Mouse (Mus musculus): Measurements from ENCODE around the gene Flt3l. TPM values are rescaled to one million over a fixed set of nuclear protein-coding genes. Genes with fewer than 3 reads are reported as not detected.
"Not testable (repeated sequence)": the region's sequence is repeated elsewhere in the genome, so short reads cannot be mapped to it uniquely, and the experiment has no call there.

The Flt3l gene
- polyA plus RNA-seq, 1 experiment from 2014 or later, result 0.71 TPM

DNA sequence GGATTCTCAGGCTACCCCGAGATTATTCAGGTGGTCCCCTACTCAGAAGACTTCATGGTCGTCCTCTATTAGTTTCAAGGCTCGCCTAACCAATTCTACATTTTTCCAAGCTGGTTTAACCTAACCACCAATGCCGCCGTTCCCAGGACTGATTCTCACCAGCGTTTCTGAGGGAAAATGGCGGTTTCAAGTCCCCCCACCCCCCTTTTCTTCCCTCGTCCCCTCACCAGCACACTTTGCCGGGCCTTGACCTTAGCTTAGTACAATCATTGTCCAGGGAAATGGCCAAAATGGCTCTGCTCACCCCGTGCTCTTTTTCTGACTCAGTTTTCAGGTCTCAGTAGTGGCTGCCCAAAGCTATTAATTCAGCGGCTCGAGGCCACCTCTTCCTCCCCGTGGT is 39.2 kb upstream of the Flt3l start:
- Histone ChIP-seq H3K36me3 (no peaks in the 10 kb centered on the region), H3K4me3 (replicated peaks) (peak overlapping the region; percentile 29; the same call in 1 of the 2 replicates), H3K27me3 (peaks cover 97% of the 10 kb centered on the region), H3K27ac (no peak overlapping the region), H3K9ac (replicated peaks) (0 out of 2 replicates have a peak overlapping the region, but pooled peaks have one; percentile 37), H3K9me3 (peaks cover 14% of the 10 kb centered on the region), H3K4me1 (replicated peaks) (peaks cover 16% of the 10 kb centered on the region), H3K4me2 (no peak overlapping the region)
- 4% methylated on average over 13 of the region's 13 CpGs for WGBS
- no peak for ATAC-seq (ENCODE audit: insufficient number of reproducible peaks, insufficient read depth, low FRiP score, low TSS enrichment, low read depth)

- 4% methylated on average over 28 of the region's 29 CpGs for WGBS
- no peak overlapping the region for H3K27ac ChIP-seq
- no peak for ATAC-seq (ENCODE audit: insufficient number of reproducible peaks, insufficient read depth, low FRiP score, low TSS enrichment, low read depth)
These were observed 38.5 kb upstream of the Flt3l start for GRCm38 (mm10) chr7:45174567-45175280.

GRCm38 (mm10) chr7:45173772-45174171 is 37.5 kb upstream of the Flt3l start:
- not testable (repeated sequence) for H3K9ac ChIP-seq (replicated peaks); H3K27ac ChIP-seq; H3K4me2 ChIP-seq; H3K36me3 ChIP-seq; ATAC-seq (ENCODE audit: insufficient number of reproducible peaks, insufficient read depth, low FRiP score, low TSS enrichment, low read depth); H3K4me3 ChIP-seq (replicated peaks)
- Histone ChIP-seq H3K4me1 (replicated peaks) (peaks cover 16% of the 10 kb centered on the region), H3K27me3 (peaks cover 97% of the 10 kb centered on the region), H3K9me3 (peaks cover 31% of the 10 kb centered on the region)
- WGBS, result 64% methylated on average over 1 of the region's 1 CpGs

More at GRCm38 (mm10) chr7:45174567-45175280, 38.5 kb upstream of the Flt3l start:
- Histone ChIP-seq H3K36me3 (no peaks in the 10 kb centered on the region), H3K9me3 (peaks cover 21% of the 10 kb centered on the region), H3K27me3 (peaks cover 97% of the 10 kb centered on the region), H3K4me1 (replicated peaks) (peaks cover 16% of the 10 kb centered on the region), H3K4me3 (replicated peaks) (peak overlapping the region; percentile 17), H3K9ac (replicated peaks) (no peak overlapping the region), H3K4me2 (peak overlapping the region; percentile 30)

DNA sequence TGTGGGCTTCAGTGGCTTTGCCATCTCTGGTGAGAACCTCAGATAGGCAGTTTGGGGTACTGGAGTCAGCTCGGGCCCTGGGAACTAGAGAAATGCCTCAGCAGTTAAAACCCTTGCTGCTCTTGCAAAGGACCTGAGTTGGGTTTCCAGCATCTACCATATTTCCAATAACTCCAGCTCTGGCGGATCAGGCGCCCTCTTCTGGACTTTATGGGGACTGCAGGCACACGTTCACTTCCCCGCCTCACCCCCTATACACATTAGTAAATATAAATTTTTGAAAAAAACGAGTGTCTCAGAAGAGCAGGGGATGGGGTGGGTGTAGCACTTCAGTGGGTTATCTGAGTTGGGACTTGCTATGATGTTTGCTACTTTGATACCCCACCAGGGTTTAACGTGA is 36.7 kb upstream of the Flt3l start:
- 55% methylated on average over 7 of the region's 7 CpGs for WGBS
- Histone ChIP-seq H3K36me3 (no peaks in the 10 kb centered on the region), H3K4me1 (replicated peaks) (peaks cover 16% of the 10 kb centered on the region), H3K9me3 (peaks cover 33% of the 10 kb centered on the region), H3K4me2 (no peak overlapping the region), H3K9ac (replicated peaks) (no peak overlapping the region), H3K27ac (no peak overlapping the region), H3K27me3 (peaks cover 97% of the 10 kb centered on the region), H3K4me3 (replicated peaks) (no peak overlapping the region)
- ATAC-seq (ENCODE audit: insufficient number of reproducible peaks, insufficient read depth, low FRiP score, low TSS enrichment, low read depth), result no peak

DNA sequence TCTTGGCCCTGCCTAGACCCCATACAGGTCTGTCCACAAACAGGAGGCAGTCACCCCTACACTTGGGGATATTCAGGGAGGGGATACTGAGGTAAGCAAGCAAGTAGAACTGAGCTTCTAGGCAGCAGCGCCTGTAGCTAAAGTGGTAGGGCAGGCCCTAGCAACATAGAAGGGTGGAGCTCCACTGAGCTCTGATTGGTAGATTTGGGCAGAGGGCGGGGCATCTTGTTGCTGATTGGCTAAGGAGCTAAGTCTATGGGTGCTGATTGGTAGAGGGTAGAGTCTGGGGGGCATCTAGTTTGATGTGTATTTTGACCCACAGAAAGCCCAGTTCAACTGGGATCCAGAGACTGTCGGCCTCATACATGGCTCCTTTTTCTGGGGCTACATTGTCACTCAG is 33.3 kb upstream of the Flt3l start:
- no peak overlapping the region for H3K9ac ChIP-seq (replicated peaks)
- 93% methylated on average over 3 of the region's 3 CpGs for WGBS
- ATAC-seq (ENCODE audit: insufficient number of reproducible peaks, insufficient read depth, low FRiP score, low TSS enrichment, low read depth), result no peak

GRCm38 (mm10) chr7:45168656-45169055 is 32.4 kb upstream of the Flt3l start:
- 7% methylated on average over 24 of the region's 24 CpGs for WGBS
- H3K4me1 ChIP-seq (replicated peaks), result peaks cover 5% of the 10 kb centered on the region; the same call in 1 of the 2 replicates
- no peak overlapping the region for H3K4me2 ChIP-seq

More for the DNA sequence above, 33.3 kb upstream of the Flt3l start:
- no peaks in the 10 kb centered on the region for H3K36me3 ChIP-seq
- peaks cover 36% of the 10 kb centered on the region for H3K9me3 ChIP-seq
- H3K4me2 ChIP-seq, result no peak overlapping the region
- no peak overlapping the region for H3K27ac ChIP-seq
- H3K4me3 ChIP-seq (replicated peaks), result no peak overlapping the region
- H3K27me3 ChIP-seq, result peaks cover 97% of the 10 kb centered on the region
- H3K4me1 ChIP-seq (replicated peaks), result peaks cover under 1% of the 10 kb centered on the region; the same call in 1 of the 2 replicates

GRCm38 (mm10) chr7:45167761-45168445 is 31.7 kb upstream of the Flt3l start:
- ATAC-seq (ENCODE audit: insufficient number of reproducible peaks, insufficient read depth, low FRiP score, low TSS enrichment, low read depth), result no peak
- H3K9ac ChIP-seq (replicated peaks), result no peak overlapping the region
- 4% methylated on average over 19 of the region's 19 CpGs for WGBS
- H3K4me3 ChIP-seq (replicated peaks), result no peak overlapping the region
- H3K4me1 ChIP-seq (replicated peaks), result peaks cover 5% of the 10 kb centered on the region; the same call in 1 of the 2 replicates
- no peak overlapping the region for H3K27ac ChIP-seq
- H3K4me2 ChIP-seq, result no peak overlapping the region
- H3K9me3 ChIP-seq, result peaks cover 34% of the 10 kb centered on the region
- H3K27me3 ChIP-seq, result peaks cover 100% of the 10 kb centered on the region
- H3K36me3 ChIP-seq, result no peaks in the 10 kb centered on the region

More at GRCm38 (mm10) chr7:45168656-45169055, 32.4 kb upstream of the Flt3l start:
- Histone ChIP-seq H3K9me3 (peaks cover 36% of the 10 kb centered on the region), H3K36me3 (no peaks in the 10 kb centered on the region), H3K4me3 (replicated peaks) (0 out of 2 replicates have a peak overlapping the region, but pooled peaks have one; percentile 9), H3K9ac (replicated peaks) (no peak overlapping the region), H3K27ac (no peak overlapping the region), H3K27me3 (peaks cover 98% of the 10 kb centered on the region)
- ATAC-seq (ENCODE audit: insufficient number of reproducible peaks, insufficient read depth, low FRiP score, low TSS enrichment, low read depth), result no peak

DNA sequence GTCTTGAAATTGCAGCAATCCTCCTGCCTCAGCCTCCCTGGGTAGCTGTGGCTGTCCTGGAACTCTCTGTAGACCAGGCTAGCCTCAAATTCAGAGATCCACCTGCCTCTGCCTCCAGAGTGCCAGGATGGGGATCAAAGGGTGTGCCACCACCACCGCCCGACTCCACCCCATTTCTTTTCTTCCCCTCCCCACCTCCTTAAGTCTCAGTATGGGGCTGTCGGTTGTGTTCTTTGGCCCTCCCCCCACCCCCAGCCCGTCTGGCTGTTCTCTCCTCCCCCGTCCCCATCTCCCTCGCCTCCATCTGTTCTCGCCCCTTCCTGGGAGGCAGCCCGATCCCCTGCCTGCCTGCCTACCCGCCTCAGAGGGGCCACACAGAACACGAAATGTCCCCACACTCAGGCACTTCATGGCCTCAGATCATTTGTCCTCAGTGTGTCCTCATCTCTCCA is 30.7 kb upstream of the Flt3l start:
- Histone ChIP-seq H3K36me3 (no peaks in the 10 kb centered on the region), H3K27me3 (peaks cover 97% of the 10 kb centered on the region), H3K4me1 (replicated peaks) (peaks cover 11% of the 10 kb centered on the region; the same call in 1 of the 2 replicates), H3K9ac (replicated peaks) (no peak overlapping the region), H3K9me3 (peaks cover 30% of the 10 kb centered on the region), H3K4me3 (replicated peaks) (no peak overlapping the region), H3K4me2 (no peak overlapping the region), H3K27ac (no peak overlapping the region)
- ATAC-seq (ENCODE audit: insufficient number of reproducible peaks, insufficient read depth, low FRiP score, low TSS enrichment, low read depth), result no peak
- 17% methylated on average over 10 of the region's 10 CpGs for WGBS

DNA sequence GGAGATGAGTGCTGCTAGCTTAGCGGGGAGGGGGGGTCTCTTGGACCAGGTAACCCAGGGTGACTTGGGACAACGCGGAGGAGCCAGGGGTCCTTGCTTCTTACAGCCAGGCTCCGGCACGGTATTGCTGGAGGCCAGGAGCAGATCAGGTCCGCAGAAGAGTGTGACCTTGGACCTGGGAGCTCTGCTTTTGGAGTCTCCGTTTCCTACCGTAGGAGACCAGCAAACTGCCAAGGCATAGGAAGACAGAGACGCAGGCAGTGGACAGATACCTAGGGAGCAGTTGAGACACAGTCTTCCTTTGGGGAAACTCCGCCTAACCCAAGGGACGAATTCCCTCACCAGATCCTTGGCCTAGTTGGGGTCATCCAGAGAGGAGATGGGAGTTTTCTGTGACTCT is 29.5 kb upstream of the Flt3l start:
- no peak overlapping the region for H3K4me2 ChIP-seq
- H3K27ac ChIP-seq, result no peak overlapping the region
- H3K9ac ChIP-seq (replicated peaks), result no peak overlapping the region
- peaks cover 84% of the 10 kb centered on the region for H3K27me3 ChIP-seq
- H3K4me3 ChIP-seq (replicated peaks), result no peak overlapping the region
- 42% methylated on average over 11 of the region's 11 CpGs for whole genome bisulfite sequencing
- ATAC-seq (ENCODE audit: insufficient number of reproducible peaks, insufficient read depth, low FRiP score, low TSS enrichment, low read depth), result no peak
- peaks cover 15% of the 10 kb centered on the region; the same call in 1 of the 2 replicates for H3K4me1 ChIP-seq (replicated peaks)
- H3K36me3 ChIP-seq, result peaks cover 1% of the 10 kb centered on the region; the same call in 1 of the 2 replicates
- peaks cover 25% of the 10 kb centered on the region for H3K9me3 ChIP-seq

GRCm38 (mm10) chr7:45164833-45165232 is 28.6 kb upstream of the Flt3l start:
- Histone ChIP-seq H3K36me3 (peaks cover 10% of the 10 kb centered on the region), H3K27me3 (peaks cover 76% of the 10 kb centered on the region), H3K9ac (replicated peaks) (no peak overlapping the region), H3K4me2 (no peak overlapping the region), H3K4me3 (replicated peaks) (no peak overlapping the region), H3K27ac (no peak overlapping the region), H3K4me1 (replicated peaks) (peaks cover 15% of the 10 kb centered on the region; the same call in 1 of the 2 replicates), H3K9me3 (peaks cover 16% of the 10 kb centered on the region)
- 66% methylated on average over 5 of the region's 5 CpGs for WGBS
- ATAC-seq (ENCODE audit: insufficient number of reproducible peaks, insufficient read depth, low FRiP score, low TSS enrichment, low read depth), result no peak
